Mouse (Mus musculus): Measurements from ENCODE around the gene Naa30. TPM values are rescaled to one million over a fixed set of nuclear protein-coding genes. Genes with fewer than 3 reads are reported as not detected.

Naa30 gene
- polyA plus RNA-seq, 1 experiment from 2014 or later: 14.0 TPM

DNA sequence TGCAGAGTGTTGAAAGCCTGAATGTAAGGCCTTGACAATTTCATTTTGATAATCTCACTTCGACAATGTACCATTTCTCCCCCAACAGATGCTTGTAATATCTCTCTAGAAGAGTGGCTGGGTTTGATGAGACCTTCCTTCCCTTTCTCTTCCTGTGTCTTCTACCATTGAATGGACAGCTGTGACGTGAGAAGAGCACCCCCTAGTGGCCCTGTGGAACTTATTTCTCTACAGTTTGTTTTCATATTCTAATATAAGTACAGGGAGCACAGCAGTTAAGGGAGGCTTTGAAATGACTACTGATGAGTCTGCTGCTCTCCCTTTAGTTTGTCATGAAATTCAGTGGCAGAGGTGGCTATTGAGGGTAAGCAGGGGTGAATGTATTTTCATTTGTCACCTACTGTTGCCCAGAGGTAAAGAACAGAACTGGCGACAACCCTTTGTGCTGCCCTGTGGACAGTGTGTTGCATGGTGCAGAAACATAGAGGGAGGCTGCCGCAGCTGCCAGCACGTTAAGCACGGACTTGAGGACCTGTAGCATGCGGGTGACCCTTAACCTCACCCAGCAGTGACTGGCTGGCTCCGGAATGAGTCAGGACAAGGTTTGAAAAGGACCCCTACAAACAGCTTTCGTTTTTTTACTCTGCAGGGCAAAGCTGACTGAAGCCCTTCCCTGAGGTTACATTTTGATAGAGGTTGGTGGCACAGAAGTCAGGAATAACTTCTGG, 62.9 kb downstream of the Naa30 start:
- Histone ChIP-seq H3K4me3 (no peak overlapping the region), H3K27me3 (replicated peaks) (peaks cover 8% of the 10 kb centered on the region), H3K9ac (no peak overlapping the region), H3K36me3 (replicated peaks) (no peaks in the 10 kb centered on the region), H3K4me1 (no peaks in the 10 kb centered on the region), H3K4me2 (no peak overlapping the region), H3K27ac (no peak overlapping the region), H3K9me3 (no peaks in the 10 kb centered on the region)
- 45% methylated on average over 9 of the region's 9 CpGs for WGBS
- ATAC-seq (replicated peaks): no peak

DNA sequence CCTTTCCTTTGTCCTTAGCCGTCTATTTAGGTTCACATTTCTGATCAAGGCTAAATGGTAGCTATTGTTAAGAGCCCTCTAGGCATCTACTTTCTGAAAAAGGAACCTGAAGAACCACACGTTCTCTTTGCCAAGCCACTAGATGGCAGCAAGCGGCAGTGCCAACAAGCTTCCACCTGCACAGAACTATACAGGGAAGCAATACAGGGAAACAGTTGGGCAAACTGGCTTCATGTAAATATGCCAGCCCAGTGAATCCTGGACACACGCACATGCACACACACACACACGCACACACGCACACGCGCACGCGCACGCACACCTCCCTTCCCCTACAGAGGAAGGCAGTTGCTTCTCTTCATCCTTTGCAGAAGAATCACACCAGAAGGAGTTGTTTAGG, 66.2 kb downstream of the Naa30 start:
- Histone ChIP-seq H3K4me3 (no peak overlapping the region), H3K4me2 (no peak overlapping the region), H3K9ac (no peak overlapping the region), H3K36me3 (replicated peaks) (no peaks in the 10 kb centered on the region), H3K27me3 (replicated peaks) (peaks cover 8% of the 10 kb centered on the region), H3K9me3 (no peaks in the 10 kb centered on the region), H3K27ac (no peak overlapping the region), H3K4me1 (no peaks in the 10 kb centered on the region)
- WGBS: 38% methylated on average over 11 of the region's 11 CpGs
- peak; percentile 87 for ATAC-seq (replicated peaks)

Other genes starting within 250 kb of the Naa30 start
- gene Ap5m1, start 106.1 kb upstream of the Naa30 start, polyA plus RNA-seq (2015; fragmentation: Nextera tagmentation; extraction: Ambion mirVana): 19.0 and 22.2 TPM in 2 replicates
- 70.5 and 73.0 TPM in 2 replicates for gene Exoc5, start 105.6 kb upstream of the Naa30 start, polyA plus RNA-seq (2015; fragmentation: Nextera tagmentation; extraction: Ambion mirVana)
- gene ccdc198, start 73.2 kb downstream of the Naa30 start, polyA plus RNA-seq (2015; fragmentation: Nextera tagmentation; extraction: Ambion mirVana): 0.06 and 0.28 TPM in 2 replicates

All from midbrain, embryonic 15.5 days (tissue).